Mouse (Mus musculus) C2C12 (cell line): ENCODE data around the gene Usp46.

ENCODE experiments used
- CEBPB ChIP-seq: IDR thresholded peaks from one replicate; pipeline ENCODE4 v1.6.1; 2011; ENCODE audit warnings: low read depth, mild to moderate bottlenecking, control low read depth, moderate library complexity
- CTCF ChIP-seq: IDR thresholded peaks from one replicate; pipeline ENCODE4 v1.5.1; 2011; ENCODE audit not compliant: control insufficient read depth, insufficient read depth, insufficient read length
- MYOD1 ChIP-seq: IDR thresholded peaks from one replicate; pipeline ENCODE4 v1.6.1; 2011; ENCODE audit warnings: low read depth; ENCODE audit not compliant: control insufficient read depth, insufficient read length
- USF1 ChIP-seq: IDR thresholded peaks from one replicate; pipeline ENCODE4 v1.6.1; 2011; ENCODE audit warnings: low read depth, mild to moderate bottlenecking, control low read depth, moderate library complexity

DNA sequence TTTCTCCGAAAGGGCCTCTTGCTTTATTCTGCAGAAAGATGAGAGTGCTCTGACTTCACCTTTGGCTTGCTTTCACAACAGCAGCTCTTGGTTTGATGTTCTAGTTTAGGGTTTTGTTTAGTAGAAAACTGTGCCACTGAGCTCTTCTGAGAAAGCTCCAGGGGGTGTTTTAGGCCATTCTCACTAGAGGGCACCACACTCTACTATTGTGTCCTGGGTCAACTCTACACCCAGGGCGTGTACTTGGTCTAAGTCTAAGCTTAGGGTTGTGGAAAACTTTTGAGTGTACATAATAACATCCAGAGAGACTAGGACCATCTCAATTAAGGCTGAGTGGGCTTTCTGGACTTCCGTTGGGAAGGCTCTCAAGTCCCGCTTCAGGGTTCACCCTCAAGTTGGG is 74.7 kb downstream of the Usp46 start:
- no peak for TF ChIP-seq CTCF
- no peak for TF ChIP-seq CEBPB
- TF ChIP-seq USF1 = no peak
- TF ChIP-seq MYOD1 = no peak
